ENCODE assay signal across 9 mouse cellular contexts in the genomic region with DNA sequence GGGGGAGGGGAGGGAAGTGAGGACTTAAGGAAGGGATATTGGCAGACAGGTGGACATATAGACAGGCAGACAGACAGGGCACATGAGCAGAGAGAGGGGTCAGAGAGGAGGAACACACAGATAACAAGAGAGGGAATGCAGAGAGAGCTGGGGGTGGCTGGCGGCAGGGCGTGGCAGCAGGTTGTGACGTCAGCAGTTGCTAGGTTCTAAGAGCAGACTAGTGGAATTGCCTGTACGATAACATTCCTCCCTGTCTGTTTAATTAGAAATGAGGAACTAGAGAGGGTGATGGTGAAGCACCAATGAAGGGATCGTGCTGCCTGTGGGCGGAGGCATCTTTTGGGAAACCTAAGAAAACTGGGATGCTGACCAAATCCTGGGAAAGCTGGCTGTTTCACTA. TPM values are rescaled to one million over a fixed set of nuclear protein-coding genes. Genes with fewer than 3 reads are reported as not detected.
DNase-seq lines count a peak whose midpoint lies in the region; ATAC-seq and TF ChIP-seq lines count a peak whose summit lies in the region.
"Had no signal": no experiment of that assay in that cellular context is flagged by ENCODE, and none has a peak within 500 bp of the region (broad histone marks: within the 10 kb centered on the region; RNA-seq: fewer than 3 reads in every experiment).

No protein-coding gene starts in this region.

- H3K36me3 ChIP-seq in spleen, adult 2 months (ENCODE audit: control insufficient read depth, insufficient read depth, low read length): no peaks in the 10 kb centered on the region
- H3K36me3 ChIP-seq: limb, embryonic 13.5 days had no signal

- no peaks in the 10 kb centered on the region for H3K27me3 ChIP-seq in spleen, adult 2 months (ENCODE audit: control insufficient read depth, insufficient read depth, low read length)
- H3K27me3 ChIP-seq: limb, embryonic 13.5 days had no signal

- intact Hi-C loops in heart, postnatal 10 days (cut with DNase I): no loop called here

- no peak for TF ChIP-seq POLR2A in spleen, adult 2 months (IDR thresholded peaks at IDR 0.05; ENCODE audit: low read depth, low read length)

- TF ChIP-seq CTCF in spleen, adult 2 months (IDR thresholded peaks at IDR 0.05; ENCODE audit: extremely low read depth, insufficient read depth, insufficient read length, insufficient replicate concordance): no peak

- 12% methylated on average over 6 of the region's 6 CpGs for WGBS in spleen, adult 2 months

- H3K4me3 ChIP-seq in spleen, adult 2 months (ENCODE audit: extremely low read depth, insufficient read depth, insufficient read length): no peak overlapping the region
- H3K4me3 ChIP-seq: limb, embryonic 13.5 days had no signal

- no peaks in the 10 kb centered on the region; the same call in 1 of the 2 replicates for H3K4me1 ChIP-seq in spleen, adult 2 months (ENCODE audit: control insufficient read depth, insufficient read depth, insufficient read length)

- no peak overlapping the region for H3K27ac ChIP-seq in spleen, adult 2 months (ENCODE audit: insufficient read depth, low read length)
- H3K27ac ChIP-seq: limb, embryonic 13.5 days had no signal

- ATAC-seq in erythroid progenitor cell, adult 5-6 weeks (replicated peaks; ENCODE audit: low FRiP score, poor library complexity, severe bottlenecking): no peak

- DNase-seq in heart, postnatal 10 days: peak; percentile 25 to 67
- no peak for DNase-seq in heart, adult 18-20 months
- peak; percentile 20 to 36 for DNase-seq in spleen, adult 2 months (ENCODE audit: low read depth in 1 of 2, low spot score in 2 of 2)
- DNase-seq in spleen, adult 12 weeks (ENCODE audit: low spot score): no peak
- peak; percentile 35 for DNase-seq in embryo, embryonic 11 days
- peak; percentile 49 for DNase-seq in lung, postnatal 14 days
- peak; percentile 78 for DNase-seq in thymus, postnatal 4 days

RNA-seq across cellular contexts. Expression of a gene that starts 11.8 kb away (rescaled TPM):
- under 1 TPM; 0.69 to 0.77 TPM for total RNA-seq in heart, postnatal 10 days (2021)
- under 1 TPM; 0.47 to 0.90 TPM for total RNA-seq in heart, adult 18-20 months (2021)
- 0.95 and 1.3 TPM in 2 replicates for polyA plus RNA-seq in spleen, adult 2 months (2012; rRNA removed)
- total RNA-seq in erythroid progenitor cell, adult 5-6 weeks (2015; ENCODE audit: low replicate concordance): not detected in 2 replicates
- total RNA-seq in erythroid progenitor cell, adult 5-6 weeks (2017; ENCODE audit: low replicate concordance): not detected in 2 replicates

RNA-seq across cellular contexts. Expression of a gene that starts 15.3 kb away (rescaled TPM):
- total RNA-seq in heart, postnatal 10 days (2021): 10 to 100 TPM; 53.4 to 54.2 TPM
- 10 to 100 TPM; 54.0 to 58.7 TPM for total RNA-seq in heart, adult 18-20 months (2021)
- 9.6 and 14.1 TPM in 2 replicates for polyA plus RNA-seq in spleen, adult 2 months (2012; rRNA removed)
- 10.1 and 18.0 TPM in 2 replicates for total RNA-seq in erythroid progenitor cell, adult 5-6 weeks (2015; ENCODE audit: low replicate concordance)
- total RNA-seq in erythroid progenitor cell, adult 5-6 weeks (2017; ENCODE audit: low replicate concordance): 6.7 and 15.7 TPM in 2 replicates

RNA-seq across cellular contexts. Expression of a gene that starts 26.4 kb away (rescaled TPM):
- under 1 TPM in 1 of 2 experiments, not detected in 1; 0.17 TPM for total RNA-seq in heart, postnatal 10 days (2021)
- total RNA-seq in heart, adult 18-20 months (2021): under 1 TPM in 1 of 2 experiments, not detected in 1; 0.39 TPM
- polyA plus RNA-seq in spleen, adult 2 months (2012; rRNA removed): 7.2 and 9.7 TPM in 2 replicates
- total RNA-seq in erythroid progenitor cell, adult 5-6 weeks (2015; ENCODE audit: low replicate concordance): 6.5 TPM in 1 of 2 replicates, not detected in the other
- total RNA-seq in erythroid progenitor cell, adult 5-6 weeks (2017; ENCODE audit: low replicate concordance): 1.3 and 5.7 TPM in 2 replicates

RNA-seq across cellular contexts. Expression of a gene that starts 35.5 kb away (rescaled TPM):
- total RNA-seq in heart, postnatal 10 days (2021): under 1 TPM in 1 of 2 experiments, not detected in 1; 0.89 TPM
- total RNA-seq in heart, adult 18-20 months (2021): 1 to 10 TPM in 1 of 2 experiments, not detected in 1; 1.1 TPM
- 0.41 and 0.50 TPM in 2 replicates for polyA plus RNA-seq in spleen, adult 2 months (2012; rRNA removed)
- total RNA-seq in erythroid progenitor cell, adult 5-6 weeks (2015; ENCODE audit: low replicate concordance): not detected in 2 replicates
- total RNA-seq in erythroid progenitor cell, adult 5-6 weeks (2017; ENCODE audit: low replicate concordance): not detected in 2 replicates

RNA-seq across cellular contexts. Expression of a gene that starts 38.8 kb away (rescaled TPM):
- total RNA-seq in heart, postnatal 10 days (2021): 1 to 10 TPM; 2.2 to 3.1 TPM
- 1 to 10 TPM; 3.8 to 4.1 TPM for total RNA-seq in heart, adult 18-20 months (2021)
- polyA plus RNA-seq in spleen, adult 2 months (2012; rRNA removed): 1.1 and 1.3 TPM in 2 replicates
- 2.2 and 15.9 TPM in 2 replicates for total RNA-seq in erythroid progenitor cell, adult 5-6 weeks (2015; ENCODE audit: low replicate concordance)
- total RNA-seq in erythroid progenitor cell, adult 5-6 weeks (2017; ENCODE audit: low replicate concordance): 0.39 TPM in 1 of 2 replicates, not detected in the other

Comparison
In these comparisons a context has a peak if more than half of its experiments do, and no peak if none do; other contexts are left out.
1. DNase-seq: peak in heart, postnatal 10 days (2 of 2), spleen, adult 2 months (2 of 2), embryo, embryonic 11 days (single experiment), lung, postnatal 14 days (single experiment) and thymus, postnatal 4 days (single experiment); none in heart, adult 18-20 months (0 of 2) and spleen, adult 12 weeks (single experiment).